Mouse (Mus musculus) frontal cortex, postnatal 25 days (tissue): ENCODE measurements around the gene Cers6.

Source experiments
- DNase-seq, 2 experiments: peaks; one replicate each; pipeline ENCODE4 v3.0.0; 2022; ENCODE audit warnings: low spot score in 2 of 2

Gene Cers6

DNA sequence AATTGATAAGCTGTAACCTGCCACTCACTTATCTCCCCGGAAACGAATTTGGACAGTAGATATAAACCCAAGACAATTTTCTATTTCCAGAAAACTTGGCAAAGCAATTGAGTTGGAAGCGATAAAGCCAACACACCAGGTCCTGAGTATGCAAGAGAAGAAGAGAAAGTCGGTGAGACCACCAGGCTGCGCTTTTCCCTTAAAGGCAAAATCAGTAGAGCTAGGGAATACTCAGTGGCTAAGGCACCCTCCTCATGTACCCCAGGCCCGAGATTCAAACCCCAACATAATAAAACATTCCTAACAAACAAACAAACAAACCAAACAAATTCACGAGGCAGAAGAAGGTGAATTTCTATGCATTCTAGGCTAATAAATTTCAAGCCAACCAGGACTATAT lies 295.0 kb downstream of the Cers6 start:
- no peak for DNase-seq

GRCm38 (mm10) chr2:69158907-69159306 lies 297.7 kb downstream of the Cers6 start:
- no peak for DNase-seq
